Mouse (Mus musculus) thymus, adult 18-20 months (tissue): Measurements from ENCODE around the gene Pfkfb2.
"Not testable (repeated sequence)": the region's sequence is repeated elsewhere in the genome, so short reads cannot be mapped to it uniquely, and the experiment has no call there.

Experiments used
- DNase-seq, 2 experiments: peaks; one replicate each; pipeline ENCODE4 v3.0.0; 2022; ENCODE audit warnings: mixed read lengths in 2 of 2

Gene Pfkfb2

DNA sequence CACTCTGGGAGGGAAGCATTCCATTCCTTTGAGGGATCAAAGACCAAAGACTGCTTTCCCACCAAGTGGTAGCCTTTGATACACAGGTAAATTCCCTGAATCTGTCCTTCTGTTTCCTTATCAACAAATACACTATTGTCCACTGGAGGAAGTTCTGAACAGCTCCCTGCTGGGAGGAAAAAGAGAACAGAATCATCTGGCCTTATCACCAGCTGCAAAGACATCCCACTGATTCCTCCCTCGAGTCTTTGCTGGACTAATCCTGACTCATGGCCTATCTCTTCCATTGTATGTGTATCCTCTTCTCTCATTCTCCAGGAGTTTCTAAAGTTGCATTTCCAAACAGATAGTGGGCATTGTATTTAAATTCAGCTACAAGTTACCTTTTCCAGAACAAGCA lies 45.1 kb downstream of the Pfkfb2 start:
- no peak for DNase-seq

DNA sequence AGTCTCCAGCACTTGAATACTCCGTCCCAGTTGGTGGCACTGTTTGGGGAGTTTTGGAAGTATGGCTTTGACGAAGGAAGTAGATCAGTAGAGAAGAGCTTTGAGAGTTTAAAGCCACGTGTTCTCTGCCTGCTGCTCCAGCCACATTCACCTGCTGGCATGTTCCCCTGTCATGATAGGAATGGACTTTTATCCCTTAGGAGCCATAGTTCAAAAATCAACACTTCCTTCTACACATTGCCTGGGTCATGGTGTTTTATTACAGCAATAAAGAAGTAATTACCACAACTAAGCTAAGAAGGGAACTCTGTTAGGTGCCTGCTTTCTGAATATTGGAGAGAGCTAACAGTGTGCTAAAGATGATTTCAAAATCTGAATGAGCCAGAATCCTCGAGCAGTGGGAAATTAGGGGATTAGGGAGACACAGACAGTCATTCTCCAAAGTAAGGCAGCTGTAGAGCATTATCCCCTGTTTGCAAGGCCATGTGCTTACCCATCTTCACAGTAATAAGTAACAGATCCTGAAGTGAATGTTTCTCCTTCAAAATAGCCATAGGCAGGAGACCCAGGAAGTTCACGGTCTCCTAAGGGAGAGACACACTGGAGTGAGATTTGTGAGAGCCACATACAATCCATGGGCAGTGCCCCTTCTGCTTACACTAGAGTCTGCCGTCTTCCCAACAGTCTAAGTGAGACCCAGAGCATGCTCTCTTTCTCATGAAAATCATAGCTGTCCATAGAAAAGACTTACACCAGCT lies 47.2 kb downstream of the Pfkfb2 start:
- no peak for DNase-seq

DNA sequence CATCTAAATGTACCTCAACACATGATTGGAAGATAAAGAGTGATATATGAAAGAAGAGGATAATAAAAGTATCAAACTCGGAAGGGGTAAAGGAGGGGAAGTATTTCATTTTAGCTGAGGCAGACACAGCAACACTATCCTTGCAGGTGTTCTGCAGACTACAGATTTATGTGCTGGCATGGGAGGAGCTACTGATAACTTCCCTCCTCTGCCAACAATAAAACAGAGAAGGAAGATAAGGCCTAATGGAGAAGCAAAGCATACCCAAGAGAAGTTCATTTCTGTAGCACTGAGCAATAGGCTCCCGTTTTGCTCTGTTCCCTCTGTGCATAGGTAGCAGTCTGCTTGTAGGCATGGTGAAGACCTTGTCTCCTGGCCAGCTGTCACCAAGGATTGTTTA lies 48.0 kb downstream of the Pfkfb2 start:
- DNase-seq = no peak

DNA sequence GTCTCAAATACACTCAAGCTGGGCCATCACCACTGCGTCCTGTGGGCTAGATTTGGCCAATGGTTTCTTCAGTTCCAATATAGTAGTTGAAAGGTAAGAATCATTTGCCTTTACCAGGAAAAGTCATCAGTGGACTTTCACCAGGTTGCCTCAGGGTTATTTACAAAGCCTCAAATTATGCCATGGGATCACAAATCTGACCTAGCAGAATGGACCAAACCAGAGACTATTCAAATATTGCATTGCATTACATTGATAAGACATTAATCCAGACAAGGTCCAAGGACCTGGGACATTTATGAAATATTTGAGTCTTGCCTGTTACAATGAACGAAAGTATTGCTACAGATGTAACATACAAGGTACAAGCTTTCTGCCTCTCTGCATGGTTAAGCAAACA lies 50.5 kb downstream of the Pfkfb2 start:
- DNase-seq = no peak

DNA sequence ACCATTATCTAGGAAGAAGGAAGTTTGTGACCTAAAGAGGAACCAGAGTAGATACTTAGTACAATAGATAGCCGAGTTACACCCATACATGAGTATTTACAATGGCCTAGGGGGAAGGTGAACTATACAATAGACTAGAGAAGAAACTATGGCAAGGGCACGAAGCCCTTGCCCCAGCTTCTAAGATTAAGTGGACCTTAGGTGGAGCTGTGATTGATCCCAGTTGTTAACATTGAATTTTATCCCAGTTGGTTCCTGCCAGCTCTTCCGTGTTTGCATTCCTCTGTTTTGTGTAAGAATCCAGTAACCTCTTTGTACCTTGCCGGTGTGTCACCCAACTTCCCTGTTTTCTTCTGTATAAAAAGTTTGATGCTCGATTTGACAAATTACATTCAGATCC lies 65.5 kb downstream of the Pfkfb2 start:
- DNase-seq = not testable (repeated sequence)

DNA sequence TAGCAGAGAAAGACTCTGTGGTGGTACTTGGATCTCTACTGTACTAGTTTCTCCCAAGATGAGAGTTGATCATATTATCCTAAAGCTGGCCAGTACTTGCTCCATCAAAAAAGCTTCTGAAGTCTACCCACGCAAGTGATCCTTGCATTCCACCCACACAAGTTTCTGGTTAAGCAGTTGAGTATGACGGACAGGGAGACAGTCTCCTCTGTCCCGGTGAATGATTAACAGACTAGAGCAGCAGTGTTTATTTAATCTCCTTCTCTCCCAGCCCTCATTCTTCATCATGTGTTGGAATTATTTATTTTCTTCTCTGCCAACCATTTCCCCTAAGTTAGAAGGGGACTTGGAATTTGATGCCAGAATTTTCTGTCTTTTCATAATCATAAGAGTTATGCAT lies 67.6 kb downstream of the Pfkfb2 start, which contains the start of gene C4bp:
TSS of gene C4bp (minus strand) at position 179 of the 400 bp plus-strand sequence.
- no peak for DNase-seq

DNA sequence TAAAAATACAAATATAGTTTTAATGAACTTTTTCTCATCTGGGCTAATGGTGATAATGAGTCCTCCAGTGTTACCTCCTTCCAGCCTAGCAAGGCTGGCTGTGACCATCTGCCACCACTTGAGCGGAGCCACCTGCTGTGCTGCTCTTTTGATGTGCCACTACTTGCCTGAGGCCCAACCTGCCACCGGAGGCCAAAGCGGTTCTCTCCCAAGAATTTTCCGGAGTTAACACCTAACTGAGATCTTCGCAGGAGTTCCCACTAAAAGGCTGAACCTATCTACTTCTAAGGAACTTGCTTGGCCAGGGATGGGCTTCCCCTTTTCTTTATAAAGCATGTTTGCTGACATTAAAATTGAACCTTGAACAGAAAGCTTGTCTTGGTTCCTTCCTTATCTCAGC lies 69.4 kb downstream of the Pfkfb2 start:
- not testable (repeated sequence) for DNase-seq

DNA sequence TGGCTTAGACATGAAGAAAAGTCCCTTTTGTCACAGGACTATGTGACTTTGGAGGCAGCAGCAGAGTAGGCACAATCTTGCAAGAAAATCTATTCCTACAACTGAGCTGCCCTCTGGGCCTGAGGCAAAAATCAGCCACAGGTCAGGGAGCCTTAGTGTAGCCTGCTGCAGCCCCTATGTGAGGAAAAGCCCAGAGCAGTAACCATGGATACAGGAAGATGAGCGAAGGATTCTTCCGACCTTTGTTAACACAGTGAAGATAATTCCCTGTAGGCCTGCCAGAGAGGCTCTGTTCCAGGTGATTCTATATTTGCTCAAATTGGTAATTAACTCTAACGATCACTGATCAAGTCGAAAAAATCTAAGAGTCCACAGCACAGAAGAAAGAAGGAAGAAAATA lies 85.0 kb downstream of the Pfkfb2 start:
- no peak for DNase-seq

DNA sequence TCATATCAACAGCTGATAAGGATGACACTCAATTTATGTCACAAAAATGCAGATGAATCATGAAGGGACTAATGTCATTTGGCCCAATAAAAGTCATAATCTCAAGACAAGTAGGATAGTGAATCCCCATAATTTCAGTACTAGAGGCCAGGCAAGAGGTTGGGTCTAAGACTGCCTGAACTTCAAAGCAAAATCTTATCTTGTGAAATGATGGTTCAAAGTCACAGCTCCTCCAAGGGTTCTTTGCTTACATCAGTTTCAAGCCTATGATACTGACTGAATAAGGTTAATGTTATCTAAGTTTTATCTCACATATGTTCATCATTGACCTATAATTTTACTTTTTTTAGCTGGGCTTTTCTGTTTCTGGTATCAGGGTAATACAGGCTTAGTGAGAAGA lies 88.1 kb downstream of the Pfkfb2 start:
- no peak for DNase-seq
